Mouse (Mus musculus) bone marrow macrophage, adult 2 months (primary cell): ENCODE results near the gene Tmem35b. TPM values are rescaled to one million over a fixed set of nuclear protein-coding genes. Genes with fewer than 3 reads are reported as not detected.

Experiments used
- H3K27ac ChIP-seq: 2 replicates; pipeline ENCODE4 v1.5.1; 2012; ENCODE audit warnings: low read depth, low read length; ENCODE audit not compliant: insufficient read depth
- H3K4me1 ChIP-seq: 2 replicates; pipeline ENCODE4 v1.6.1; 2012; ENCODE audit warnings: low read length; ENCODE audit not compliant: control insufficient read depth, insufficient read depth
- H3K4me3 ChIP-seq: 2 replicates; pipeline ENCODE4 v1.5.1; 2012; ENCODE audit warnings: mild to moderate bottlenecking, low read length, moderate library complexity; ENCODE audit not compliant: insufficient read depth
- CTCF ChIP-seq: IDR thresholded peaks from 2 replicates; pipeline ENCODE4 v1.5.1; 2012; ENCODE audit warnings: low read depth, mild to moderate bottlenecking, low read length, moderate library complexity
- POLR2A ChIP-seq: IDR thresholded peaks from 2 replicates; pipeline ENCODE4 v1.6.1; 2012; ENCODE audit warnings: mild to moderate bottlenecking, low read depth, low read length, borderline replicate concordance
- polyA plus RNA-seq: library from polyadenylated mRNA; stranded (reverse); fragments of >200 nt; gene quantifications from 2 replicates; pipeline ENCODE4 v1.2.4, GENCODE M21; 2012; ENCODE audit not compliant: missing spikeins, insufficient read depth, insufficient read length

Tmem35b gene
- polyA plus RNA-seq, 1 experiment, result 24.9 TPM

- Histone ChIP-seq H3K27ac (no peak overlapping the region), H3K4me3 (no peak overlapping the region), H3K4me1 (no peaks in the 10 kb centered on the region)
- no peak for TF ChIP-seq CTCF
- no peak for TF ChIP-seq POLR2A
These were observed 50.0 kb downstream of the Tmem35b start for GRCm38 (mm10) chr4:127173461-127173860.

DNA sequence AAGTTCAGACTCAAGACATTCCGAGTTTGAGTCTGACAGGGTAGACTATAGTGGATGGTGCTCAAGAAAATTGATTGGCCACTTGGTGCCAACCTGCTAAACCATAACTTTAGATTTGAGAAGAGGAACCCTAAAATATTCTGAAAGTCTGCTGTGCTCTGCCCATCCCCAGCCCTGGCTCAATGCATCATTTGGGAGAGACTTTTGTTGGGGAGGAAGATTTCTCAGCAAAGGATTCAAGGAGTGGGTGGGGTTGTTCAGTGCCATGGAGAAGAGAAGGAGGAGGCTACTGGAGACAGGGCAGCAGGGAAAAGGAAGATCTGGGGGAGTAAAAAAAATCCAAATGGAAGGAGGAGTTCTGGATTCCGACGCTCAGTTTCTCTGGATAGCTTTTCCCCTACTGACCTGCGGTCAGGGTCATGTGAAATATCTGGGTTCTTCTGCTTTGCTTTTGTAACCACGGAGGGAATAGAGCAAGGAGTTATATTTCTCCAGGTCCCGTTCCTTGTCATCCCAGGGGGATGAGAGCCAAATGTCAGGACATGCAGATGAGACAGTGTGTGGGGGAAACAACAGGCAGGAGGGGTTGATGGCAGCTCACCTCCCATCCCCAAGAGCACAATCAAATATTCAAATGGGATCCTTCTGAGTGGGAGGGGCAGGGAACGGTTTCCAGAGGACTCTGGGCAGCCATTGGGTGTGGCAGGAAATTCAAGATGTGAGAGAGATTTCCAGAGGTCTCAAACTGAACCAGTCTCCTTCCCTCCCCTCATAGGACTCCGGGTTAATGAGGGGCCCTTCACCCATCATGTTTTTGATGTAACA, 50.8 kb downstream of the Tmem35b start:
- H3K4me3 ChIP-seq, result no peak overlapping the region
- TF ChIP-seq CTCF (no peak), POLR2A (no peak)
- no peak overlapping the region for H3K27ac ChIP-seq
- H3K4me1 ChIP-seq, result no peaks in the 10 kb centered on the region

DNA sequence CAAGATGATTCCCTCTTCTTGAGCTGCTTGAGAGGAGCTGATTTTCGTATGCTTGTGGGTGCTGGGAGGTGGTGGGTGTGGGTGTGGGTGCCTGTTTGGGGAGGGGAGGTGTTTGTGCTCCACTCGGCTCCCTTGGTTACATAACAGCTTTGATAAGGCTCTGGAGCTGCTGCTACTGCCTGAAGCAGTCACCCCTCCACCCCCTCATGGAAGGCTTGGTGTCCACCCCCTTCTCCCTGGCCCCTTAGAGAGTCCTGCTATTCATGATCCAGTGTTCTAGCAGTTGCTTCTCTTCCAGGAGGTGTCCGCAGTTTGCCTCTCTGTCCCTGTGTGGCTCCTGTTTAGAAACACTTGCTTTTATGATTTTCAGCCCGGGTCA, 51.4 kb downstream of the Tmem35b start:
- Histone ChIP-seq H3K4me3 (no peak overlapping the region), H3K4me1 (no peaks in the 10 kb centered on the region), H3K27ac (no peak overlapping the region)
- TF ChIP-seq CTCF (no peak), POLR2A (no peak)

GRCm38 (mm10) chr4:127177961-127178360, 54.5 kb downstream of the Tmem35b start:
- Histone ChIP-seq H3K4me3 (no peak overlapping the region), H3K4me1 (no peaks in the 10 kb centered on the region), H3K27ac (no peak overlapping the region)
- TF ChIP-seq POLR2A (no peak), CTCF (no peak)

DNA sequence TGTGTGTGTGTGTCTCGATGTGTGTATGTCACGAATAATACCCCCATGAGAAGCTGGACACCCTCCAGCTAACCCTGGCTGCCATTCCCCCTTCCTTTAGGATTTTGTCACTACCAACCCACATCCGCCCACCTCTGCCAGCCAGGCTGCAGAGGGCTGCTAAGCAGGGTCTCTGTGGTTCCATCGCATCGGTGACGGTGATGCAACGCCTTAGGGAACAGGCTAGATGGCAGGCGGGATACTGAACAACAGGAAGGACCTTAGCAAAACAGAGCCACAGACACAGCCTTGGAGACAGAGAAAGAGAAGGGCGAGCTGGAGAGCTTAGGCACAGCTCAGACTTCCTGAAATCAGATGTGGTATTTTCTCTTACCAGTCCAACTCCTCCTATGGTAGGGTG, 55.2 kb downstream of the Tmem35b start:
- H3K4me3 ChIP-seq, result no peak overlapping the region
- no peak for TF ChIP-seq POLR2A
- TF ChIP-seq CTCF, result no peak
- no peak overlapping the region for H3K27ac ChIP-seq
- H3K4me1 ChIP-seq, result no peaks in the 10 kb centered on the region

Other genes with a start within 250 kb of the Tmem35b start
- gene Zmym4, start 155.6 kb upstream of the Tmem35b start, polyA plus RNA-seq, result 18.5 and 18.9 TPM in 2 replicates
- 229 and 243 TPM in 2 replicates for gene Sfpq, start 102.4 kb upstream of the Tmem35b start, polyA plus RNA-seq
- gene Zmym1, start 62.5 kb upstream of the Tmem35b start, polyA plus RNA-seq, result 8.2 and 13.2 TPM in 2 replicates
- 26.1 and 27.3 TPM in 2 replicates for gene Zmym6, start 46.3 kb upstream of the Tmem35b start, polyA plus RNA-seq
- not detected in 2 replicates for gene Dlgap3, start 45.5 kb downstream of the Tmem35b start, polyA plus RNA-seq
- 29.4 and 32.6 TPM in 2 replicates for gene Smim12, start 120.1 kb downstream of the Tmem35b start, polyA plus RNA-seq
- not detected in 2 replicates for gene Gja4, start 190.3 kb downstream of the Tmem35b start, polyA plus RNA-seq
- gene Gjb3, start 207.2 kb downstream of the Tmem35b start, polyA plus RNA-seq, result not detected in 2 replicates
- not detected in 2 replicates for gene Gjb4, start 230.4 kb downstream of the Tmem35b start, polyA plus RNA-seq
- not detected in 2 replicates for gene Gjb5, start 234.5 kb downstream of the Tmem35b start, polyA plus RNA-seq